Mouse (Mus musculus) gastrocnemius, adult 18-20 months (tissue): Measurements from ENCODE around the gene Ccdc182. TPM values are rescaled to one million over a fixed set of nuclear protein-coding genes. Genes with fewer than 3 reads are reported as not detected.

Experiments used
- DNase-seq: peaks from one replicate; pipeline ENCODE4 v3.0.0; 2021; ENCODE audit warnings: low spot score
- long read RNA-seq, 2 experiments: library from polyadenylated mRNA; stranded (forward); transcript quantifications; one replicate each; pipeline ENCODE4 v2.0.0; 2021
- total RNA-seq, 2 experiments: library from RNA; stranded (reverse); gene quantifications; 2 replicates each; pipeline ENCODE4 v1.2.3; 2021

Gene Ccdc182
- total RNA-seq: not detected
- long read RNA-seq, experiment 1: 0 reads
- long read RNA-seq, experiment 2: 0 reads

- no peak for DNase-seq
Observed at GRCm38 (mm10) chr11:88293631-88294393, at the start of gene Ccdc182. Ccdc182 (plus strand) TSS chr11:88294058.

- no peak for DNase-seq
Observed at GRCm38 (mm10) chr11:88245581-88246170, 48.2 kb upstream of the Ccdc182 start.

- DNase-seq: peak; percentile 42
Observed at GRCm38 (mm10) chr11:88248636-88249035, 45.2 kb upstream of the Ccdc182 start.

DNA sequence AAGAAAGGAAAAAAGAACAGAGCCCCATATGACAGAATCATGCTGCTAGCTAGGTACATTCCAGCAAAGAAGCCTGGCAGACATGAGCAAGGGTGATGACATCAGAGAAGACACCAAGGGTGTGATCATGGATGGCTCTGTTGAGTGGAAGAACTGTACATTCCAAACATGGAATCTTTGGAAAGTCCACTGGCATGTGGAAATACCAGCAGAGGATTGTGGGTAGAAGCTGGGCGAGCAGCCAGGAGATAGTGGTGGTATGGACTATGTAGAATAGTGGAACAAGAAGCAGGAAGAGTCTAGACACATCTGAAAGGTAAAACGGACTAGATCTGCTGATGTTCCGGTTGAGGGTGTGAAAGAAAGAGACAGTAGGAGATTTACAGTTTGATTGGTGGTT lies 43.3 kb upstream of the Ccdc182 start:
- no peak for DNase-seq

GRCm38 (mm10) chr11:88251295-88251694 lies 42.6 kb upstream of the Ccdc182 start:
- DNase-seq: no peak

- DNase-seq: peak; percentile 89
Observed at GRCm38 (mm10) chr11:88251972-88252766, 41.7 kb upstream of the Ccdc182 start.

- peak; percentile 81 for DNase-seq
Observed at GRCm38 (mm10) chr11:88252767-88253513, 40.9 kb upstream of the Ccdc182 start.

- DNase-seq: no peak
Observed at GRCm38 (mm10) chr11:88253514-88254167, 40.2 kb upstream of the Ccdc182 start.

DNA sequence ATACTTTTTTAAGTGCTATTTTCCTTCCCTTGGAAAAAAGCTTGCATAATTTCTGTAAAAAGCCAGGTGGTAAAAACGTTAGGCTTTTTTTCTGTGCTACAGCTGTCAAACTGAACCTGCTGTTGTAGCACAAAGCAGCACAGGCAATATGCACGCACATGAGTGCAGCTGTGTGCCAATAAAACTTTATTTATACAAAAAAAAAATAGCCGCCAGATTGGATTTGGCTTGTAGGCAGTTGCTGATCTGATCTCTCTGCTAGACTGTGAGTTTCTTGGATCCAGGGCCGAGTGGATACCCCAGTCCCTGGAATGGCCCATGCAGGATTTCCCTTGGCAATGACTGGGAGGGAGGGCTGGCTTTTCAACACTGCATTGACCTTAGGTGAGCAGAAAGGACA lies 36.2 kb upstream of the Ccdc182 start:
- no peak for DNase-seq

DNA sequence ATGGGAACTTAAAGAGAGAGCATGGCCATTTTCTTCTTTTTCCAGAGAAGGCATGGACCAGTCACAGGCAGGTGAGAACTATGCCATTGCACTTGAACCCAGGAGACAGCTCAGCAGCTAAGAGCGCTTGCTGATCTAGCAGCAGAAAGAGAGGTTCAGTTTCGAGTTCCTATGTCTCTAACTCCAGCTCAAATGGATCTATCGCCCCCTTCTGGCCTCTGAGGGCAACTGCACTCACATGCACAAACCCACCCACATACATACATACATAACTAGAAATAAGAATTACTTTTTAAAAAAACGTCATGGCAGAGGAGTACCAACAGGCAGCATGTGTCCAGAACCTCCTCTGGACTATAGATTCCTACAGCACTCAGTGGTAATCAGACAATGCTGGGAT lies 35.6 kb upstream of the Ccdc182 start:
- DNase-seq: no peak

DNA sequence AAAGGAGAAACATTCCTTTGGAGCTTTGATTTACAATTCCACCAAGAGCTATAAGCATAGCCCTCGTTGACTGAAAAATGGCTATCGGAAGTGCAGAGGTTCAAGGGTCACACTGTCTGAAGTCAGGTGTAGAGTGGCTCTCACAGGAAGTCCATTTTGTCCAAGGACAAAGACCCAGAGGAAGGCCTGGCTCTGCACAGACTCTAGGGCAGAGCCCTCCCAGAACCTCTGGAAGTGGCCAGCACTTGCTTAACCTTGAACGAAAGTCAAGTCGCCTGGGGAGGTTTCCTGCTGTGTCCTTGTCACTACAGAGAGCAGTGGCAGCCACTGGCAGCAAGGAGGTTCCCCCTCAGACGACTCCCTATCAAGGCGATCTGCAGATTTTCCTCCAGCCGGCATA lies 33.4 kb upstream of the Ccdc182 start:
- DNase-seq: no peak

DNA sequence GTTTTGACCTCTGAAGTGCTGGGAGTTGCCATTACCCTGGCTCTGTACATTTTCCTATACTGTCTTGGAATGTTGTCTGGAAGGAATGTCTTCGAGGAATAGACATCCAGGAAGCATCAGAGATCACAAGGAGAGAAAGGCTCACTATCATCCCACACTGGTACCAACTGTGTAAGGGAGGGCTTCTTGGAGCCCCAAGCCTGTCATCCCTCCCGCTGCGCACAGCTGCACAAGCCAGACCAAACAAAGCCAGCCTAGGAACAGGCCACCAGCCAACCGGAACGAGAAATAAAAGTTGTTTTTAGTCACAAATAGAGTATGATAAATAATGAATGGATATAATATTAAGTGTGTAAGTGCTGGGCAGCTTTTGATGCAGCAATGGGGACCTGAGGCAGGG lies 29.0 kb upstream of the Ccdc182 start:
- DNase-seq: no peak

- no peak for DNase-seq
Observed at GRCm38 (mm10) chr11:88266311-88266710, 27.5 kb upstream of the Ccdc182 start.

DNA sequence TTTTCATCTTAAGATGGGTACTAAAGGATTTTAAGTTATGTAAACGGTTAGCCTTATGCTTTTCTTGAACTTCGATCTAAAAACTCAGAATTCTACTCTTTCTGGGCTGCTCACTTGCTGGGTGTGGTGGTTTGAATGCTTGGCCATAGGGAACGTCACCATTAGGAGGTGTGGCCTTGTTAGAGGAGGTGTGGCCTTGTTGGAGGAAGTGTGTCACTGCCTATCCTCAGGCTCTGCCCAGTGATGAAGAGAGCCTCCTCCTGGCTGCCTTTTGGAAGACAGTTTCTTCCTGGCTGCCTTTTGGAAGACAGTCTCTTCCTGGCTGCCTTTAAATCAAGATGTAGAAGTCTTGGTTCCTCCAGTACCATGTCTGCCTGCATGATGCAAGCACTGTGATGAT lies 22.0 kb upstream of the Ccdc182 start:
- no peak for DNase-seq

GRCm38 (mm10) chr11:88274111-88274879 lies 19.6 kb upstream of the Ccdc182 start:
- no peak for DNase-seq

DNA sequence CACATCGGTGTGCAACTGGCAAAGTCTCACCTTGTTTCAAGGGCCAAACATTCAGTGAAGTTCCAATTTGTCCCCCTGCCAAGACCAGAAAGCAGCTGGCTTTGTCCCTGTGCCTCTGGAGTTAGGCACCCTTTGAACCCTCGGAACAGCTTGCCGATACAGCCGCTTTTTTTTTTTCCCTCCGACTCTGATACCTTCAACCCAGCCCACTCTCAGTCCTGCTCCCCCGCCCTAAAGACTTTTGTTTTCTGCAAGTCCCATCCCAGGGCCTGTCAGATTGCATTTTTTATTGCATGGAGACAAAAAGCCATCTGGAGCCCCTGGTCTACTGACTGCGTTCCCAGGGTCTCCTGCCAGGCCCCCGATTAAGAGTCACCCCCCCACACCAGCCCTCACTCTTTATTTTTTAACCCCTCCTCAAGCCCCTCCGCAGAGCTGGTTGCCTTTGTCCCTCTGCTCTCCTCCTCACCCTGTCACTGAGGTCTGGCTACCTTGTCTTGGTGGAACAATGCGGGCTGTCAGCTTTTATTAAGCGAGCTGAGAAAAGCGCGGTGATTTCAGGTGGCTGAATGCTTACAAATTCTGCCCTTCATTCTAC lies 18.9 kb upstream of the Ccdc182 start:
- DNase-seq: no peak

- DNase-seq: no peak
Observed at GRCm38 (mm10) chr11:88275949-88276348, 17.9 kb upstream of the Ccdc182 start.

GRCm38 (mm10) chr11:88276534-88277308 lies 17.1 kb upstream of the Ccdc182 start:
- DNase-seq: peak; percentile 24

DNA sequence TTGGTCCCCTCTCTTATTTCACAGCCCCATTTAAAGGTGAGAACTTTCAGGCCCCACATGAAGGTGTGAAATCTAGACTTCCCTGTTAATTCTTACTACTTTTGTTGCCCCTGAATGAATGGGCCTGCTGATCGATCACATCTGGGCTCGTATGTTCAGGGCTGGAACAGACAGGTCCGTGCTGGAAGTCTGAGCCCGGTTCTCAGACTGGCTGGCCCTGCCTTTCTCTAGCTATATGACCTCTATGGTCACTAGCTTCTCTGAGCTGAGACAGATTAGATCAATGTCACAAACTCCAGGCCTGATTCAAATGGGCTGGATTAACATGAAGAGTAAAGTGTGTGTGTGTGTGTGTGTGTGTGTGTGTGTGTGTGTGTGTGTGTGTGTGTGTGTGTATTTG lies 14.9 kb upstream of the Ccdc182 start:
- no peak for DNase-seq
